Mouse (Mus musculus) ES-Bruce4 (cell line): ENCODE data around the gene Rassf8.

Source experiments
- CTCF ChIP-seq: IDR thresholded peaks from one replicate; pipeline ENCODE4 v1.8.1; 2011; ENCODE audit warnings: low read depth, low read length
- POLR2A ChIP-seq: IDR thresholded peaks from one replicate; pipeline ENCODE4 v1.8.1; 2011; ENCODE audit warnings: low read length; ENCODE audit not compliant: insufficient read depth

- TF ChIP-seq CTCF = no peak
- TF ChIP-seq POLR2A = no peak
Measured at GRCm38 (mm10) chr6:145862321-145862720, 115.8 kb downstream of the Rassf8 start.
